Mouse (Mus musculus): ENCODE data around the gene Pdia5.

Pdia5 gene

DNA sequence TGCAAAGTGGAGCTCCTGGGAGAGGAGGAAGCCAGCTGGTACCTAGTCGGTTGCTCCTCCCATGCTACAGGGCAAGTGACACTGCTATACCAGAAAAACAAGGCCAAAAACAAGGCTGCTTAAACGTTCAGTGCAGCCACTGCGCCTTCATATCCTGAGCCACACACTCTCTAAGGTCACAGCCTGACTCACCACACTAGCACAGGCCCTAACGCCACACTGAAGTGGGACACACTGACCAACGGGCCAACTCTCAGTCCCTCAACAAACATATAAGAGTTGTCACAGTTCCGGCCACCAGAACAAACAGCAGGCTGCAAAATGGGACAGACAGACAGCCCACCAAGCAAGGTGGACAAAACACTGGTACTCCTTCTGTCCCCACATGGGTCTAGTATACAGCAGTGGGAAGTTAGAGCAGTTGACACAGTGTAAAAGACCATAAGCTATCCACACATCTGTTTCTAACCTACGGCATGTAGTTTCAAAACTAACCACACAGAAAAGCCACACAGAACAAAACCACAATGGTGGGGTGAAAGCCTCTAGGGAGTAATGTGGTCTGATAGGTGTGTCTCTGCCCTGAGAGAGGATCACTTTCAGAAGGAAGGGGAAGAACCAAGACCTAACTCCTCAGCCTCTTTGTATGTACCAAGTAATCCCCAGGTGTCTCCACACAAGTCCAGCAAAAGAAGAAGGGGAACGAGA is 6.0 kb downstream of the Pdia5 start:
- DNase-seq (ENCODE audit: low read depth, low spot score): no peak

GRCm38 (mm10) chr16:35484105-35484504 is 6.6 kb downstream of the Pdia5 start:
- DNase-seq (ENCODE audit: low read depth, low spot score): no peak

DNA sequence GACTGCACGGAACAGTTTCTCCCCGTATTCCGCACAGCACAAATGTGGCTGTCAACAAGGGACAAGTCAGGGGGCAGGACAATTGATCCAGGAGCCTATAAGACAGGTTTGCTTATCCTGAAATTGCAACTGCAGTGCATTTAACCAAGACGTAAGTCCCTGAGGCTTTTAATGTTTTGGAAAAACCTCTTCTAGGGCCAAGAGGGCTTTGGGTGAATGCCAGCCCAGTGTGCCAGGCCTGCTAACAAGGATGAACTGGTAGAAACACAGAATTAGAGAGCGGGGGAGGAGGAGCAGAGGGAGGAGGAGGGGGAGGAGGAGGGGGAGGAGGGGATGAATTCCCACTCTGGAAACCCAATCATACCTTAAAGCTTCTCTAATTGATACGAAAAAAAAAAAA is 11.4 kb downstream of the Pdia5 start:
- no peak for DNase-seq (ENCODE audit: low read depth, low spot score)

GRCm38 (mm10) chr16:35477273-35477672 is 13.4 kb downstream of the Pdia5 start:
- no peak for DNase-seq (ENCODE audit: low read depth, low spot score)

- no peak for DNase-seq (ENCODE audit: low read depth, low spot score)
Observed at GRCm38 (mm10) chr16:35472569-35473275, 18.0 kb downstream of the Pdia5 start.

DNA sequence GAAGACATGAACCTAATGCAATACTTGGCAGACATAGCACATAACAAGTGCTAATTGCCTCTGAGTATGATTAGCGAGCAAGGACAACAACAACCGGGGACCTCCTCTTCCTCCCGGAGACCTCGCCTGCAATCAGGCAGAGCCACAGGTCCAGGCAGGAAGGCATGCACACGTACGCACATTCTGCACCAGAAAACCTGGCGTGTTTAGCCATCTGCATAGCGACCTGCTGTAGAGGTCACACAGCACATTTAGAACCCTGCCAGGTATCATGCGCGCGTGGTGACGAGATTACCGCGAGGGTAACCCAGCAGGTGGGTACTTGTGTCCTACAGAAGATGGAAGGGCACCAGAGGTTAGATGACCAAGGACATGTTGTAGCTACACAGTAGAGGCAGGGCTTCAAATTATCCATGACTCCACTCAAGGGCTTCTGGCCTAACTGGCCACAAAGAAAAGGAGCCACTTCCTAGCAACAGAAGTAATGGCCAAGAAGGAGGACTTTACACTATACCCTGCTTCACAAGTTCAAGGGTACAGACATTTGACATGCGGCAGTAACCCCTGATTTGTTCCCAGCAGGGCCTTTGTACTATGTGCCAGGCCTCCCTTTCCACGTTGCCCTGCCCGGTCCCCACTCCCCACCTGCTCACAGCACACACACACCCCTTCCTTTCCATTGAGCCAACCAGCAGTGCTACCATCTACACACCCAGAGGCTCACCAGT is 18.7 kb downstream of the Pdia5 start:
- DNase-seq (ENCODE audit: low read depth, low spot score): no peak

DNA sequence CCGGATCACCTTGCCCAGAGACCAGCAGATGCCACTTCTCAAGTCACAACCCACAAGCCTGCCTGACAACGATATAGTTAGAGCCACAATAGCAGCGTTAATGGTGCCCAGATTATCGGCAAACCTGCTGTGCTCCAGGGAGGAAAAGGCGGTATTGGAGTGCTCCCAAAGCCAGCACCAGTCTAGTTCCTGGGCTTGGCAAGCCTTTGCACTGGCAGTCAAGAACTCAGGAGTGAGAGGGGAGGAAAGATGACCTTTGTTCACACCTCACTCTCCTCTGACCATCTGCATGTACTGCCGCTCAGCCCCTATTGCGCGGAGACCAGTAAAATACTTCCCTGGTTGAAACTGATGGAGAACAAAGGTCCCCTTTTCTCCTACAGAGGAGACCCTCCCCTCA is 19.7 kb downstream of the Pdia5 start:
- DNase-seq (ENCODE audit: low read depth, low spot score): no peak

DNA sequence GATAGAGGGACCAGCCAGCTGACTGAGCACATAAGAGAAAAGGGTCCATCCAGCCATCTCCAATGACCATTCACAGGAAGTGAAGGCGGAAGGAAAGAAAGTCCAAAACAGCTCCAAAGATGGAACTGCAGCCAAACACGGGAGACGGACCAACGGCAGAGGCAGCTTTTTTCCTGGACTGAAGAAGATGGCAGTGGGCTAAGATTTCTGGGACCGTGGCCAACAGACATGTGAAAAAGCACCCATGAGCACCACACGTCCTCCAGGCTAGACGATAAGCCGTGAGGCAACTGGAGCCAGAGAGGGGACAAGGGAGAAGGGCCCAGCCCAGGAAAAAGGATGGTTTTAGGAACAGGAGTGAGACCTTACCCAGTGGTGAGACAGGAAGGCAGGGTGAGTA is 20.6 kb downstream of the Pdia5 start:
- no peak for DNase-seq (ENCODE audit: low read depth, low spot score)

DNA sequence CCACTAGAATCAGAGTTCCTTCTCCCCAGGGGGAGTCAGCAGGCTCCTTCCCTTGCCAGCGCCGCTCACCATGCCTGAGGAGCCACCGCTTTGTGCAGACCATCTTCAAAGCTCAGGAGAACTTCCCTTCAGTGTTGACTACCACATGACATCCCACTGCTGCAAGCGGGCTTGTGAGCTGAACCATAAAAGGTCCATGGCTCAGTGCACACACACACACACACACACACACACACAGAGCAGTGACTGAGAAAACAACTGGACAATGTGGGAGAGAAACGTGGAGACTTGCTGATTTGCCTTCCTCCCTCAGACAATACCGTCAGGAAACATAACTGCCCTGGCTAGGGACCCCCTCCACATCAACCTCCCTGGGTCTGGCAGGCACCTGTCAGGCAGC is 21.7 kb downstream of the Pdia5 start:
- no peak for DNase-seq (ENCODE audit: low read depth, low spot score)

GRCm38 (mm10) chr16:35467044-35467443 is 23.6 kb downstream of the Pdia5 start:
- DNase-seq (ENCODE audit: low read depth, low spot score): no peak

- DNase-seq (ENCODE audit: low read depth, low spot score): no peak
Observed at GRCm38 (mm10) chr16:35465808-35466351, 24.8 kb downstream of the Pdia5 start.

- DNase-seq (ENCODE audit: low read depth, low spot score): no peak
Observed at GRCm38 (mm10) chr16:35464686-35465308, 25.9 kb downstream of the Pdia5 start.

DNA sequence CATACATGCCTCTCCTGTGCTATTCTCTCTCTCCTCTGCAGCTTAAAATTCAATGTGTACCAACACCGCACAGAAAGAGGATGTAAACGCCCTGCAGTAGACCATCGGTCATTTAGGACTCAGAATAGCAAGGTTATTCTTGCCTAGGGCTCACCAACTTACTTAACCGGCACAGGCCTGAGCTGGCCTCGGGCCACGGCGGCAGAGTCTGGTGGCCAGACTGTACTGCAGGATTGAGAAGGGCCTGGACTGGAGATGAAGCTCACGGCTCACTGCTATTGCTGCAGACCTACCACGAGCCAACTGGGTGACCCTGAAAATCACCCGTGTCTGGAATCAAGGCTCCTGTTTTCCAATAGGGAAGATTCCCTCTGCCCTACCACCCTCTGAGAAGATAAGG is 27.0 kb downstream of the Pdia5 start:
- no peak for DNase-seq (ENCODE audit: low read depth, low spot score)

DNA sequence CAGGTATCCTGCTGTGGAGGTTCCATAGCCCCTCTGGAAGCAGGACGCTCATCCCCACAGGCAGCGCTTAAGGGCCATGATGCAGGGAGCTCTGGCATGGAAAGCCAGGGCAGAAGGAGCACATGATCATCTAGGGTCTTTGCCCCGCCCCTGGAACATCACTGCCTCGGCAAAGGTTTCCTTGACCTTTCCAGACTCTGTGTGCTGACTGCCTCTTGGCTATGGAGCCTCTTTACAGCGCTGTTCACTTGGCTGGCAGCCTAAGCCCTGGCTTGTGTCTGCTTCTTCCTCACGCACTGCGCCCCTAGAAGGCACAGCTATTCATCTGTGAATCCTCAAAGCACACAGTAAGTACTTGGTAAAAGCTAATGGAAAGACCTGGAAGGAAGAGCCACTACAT is 27.7 kb downstream of the Pdia5 start:
- no peak for DNase-seq (ENCODE audit: low read depth, low spot score)

DNA sequence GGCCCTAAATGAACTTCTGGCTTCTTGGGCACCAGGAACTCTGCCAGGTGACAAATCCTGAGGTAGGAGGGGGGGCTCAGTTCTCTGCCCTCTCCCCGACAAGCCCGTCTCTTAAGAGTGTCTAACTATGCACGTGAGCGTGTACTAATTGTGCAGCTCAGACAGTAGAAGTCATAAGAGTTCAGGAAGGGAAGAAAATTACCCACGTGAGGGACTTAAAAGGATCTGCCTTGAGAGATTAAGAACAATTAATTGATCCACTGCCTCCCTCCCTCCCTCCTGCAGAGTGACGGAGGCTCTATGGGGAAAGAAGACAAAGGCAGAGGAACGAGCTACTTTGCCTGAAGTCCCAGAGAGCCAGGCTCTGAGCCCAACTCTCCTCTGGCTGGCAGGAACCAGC is 31.1 kb downstream of the Pdia5 start:
- DNase-seq (ENCODE audit: low read depth, low spot score): no peak

GRCm38 (mm10) chr16:35458297-35458696 is 32.4 kb downstream of the Pdia5 start:
- no peak for DNase-seq (ENCODE audit: low read depth, low spot score)

- DNase-seq (ENCODE audit: low read depth, low spot score): no peak
Observed at GRCm38 (mm10) chr16:35457488-35457887, 33.2 kb downstream of the Pdia5 start.

DNA sequence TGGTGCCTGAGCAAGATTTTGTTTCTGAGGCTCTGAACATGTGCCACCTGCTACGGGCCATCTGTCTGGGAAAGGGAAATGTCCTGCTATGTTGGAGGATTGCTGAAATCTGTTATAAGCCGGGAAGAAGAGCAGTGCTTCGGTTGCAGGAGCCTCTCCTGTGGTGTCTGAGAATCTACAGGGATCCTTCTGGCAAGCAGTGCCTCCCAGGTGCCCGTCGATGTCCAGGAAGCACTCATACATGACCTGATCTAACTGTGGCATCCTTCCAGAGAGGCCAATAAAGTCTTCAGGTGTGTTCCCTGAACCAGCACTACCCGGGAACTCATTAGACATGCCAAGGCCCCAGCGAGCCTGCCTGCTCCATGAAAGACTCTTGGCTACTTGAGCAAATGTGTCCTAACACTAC is 33.7 kb downstream of the Pdia5 start:
- no peak for DNase-seq (ENCODE audit: low read depth, low spot score)

- DNase-seq (ENCODE audit: low read depth, low spot score): no peak
Observed at GRCm38 (mm10) chr16:35456305-35456704, 34.4 kb downstream of the Pdia5 start.

GRCm38 (mm10) chr16:35455822-35456221 is 34.9 kb downstream of the Pdia5 start:
- no peak for DNase-seq (ENCODE audit: low read depth, low spot score)

DNA sequence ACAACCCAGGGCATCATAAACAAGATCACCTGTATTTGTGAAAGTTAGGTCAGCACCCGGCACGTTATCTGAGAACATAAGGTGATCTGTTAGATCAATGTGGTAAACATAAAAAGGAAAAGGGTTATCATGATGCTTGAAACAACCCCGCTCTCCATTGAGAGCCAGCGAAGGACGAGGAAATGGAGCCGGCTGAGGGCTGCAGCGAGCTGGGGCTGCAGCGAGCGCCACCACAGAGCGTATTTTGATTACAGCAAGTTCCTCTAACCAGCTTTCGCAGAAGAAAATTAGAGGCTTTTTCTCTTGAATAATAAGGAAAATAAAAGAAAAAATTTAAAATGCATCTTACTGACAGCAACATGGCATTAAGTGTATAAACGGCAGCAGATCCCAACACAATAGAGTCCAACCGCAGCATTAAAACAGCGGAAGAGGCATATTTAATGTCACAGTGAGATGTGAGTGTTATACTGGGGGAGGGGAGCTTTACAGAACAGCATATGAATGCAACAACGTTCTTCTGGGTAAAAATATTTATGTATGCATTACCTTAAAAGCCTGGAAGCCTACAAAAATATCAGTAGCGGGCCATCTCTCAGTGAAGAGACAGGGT is 40.5 kb downstream of the Pdia5 start:
- DNase-seq (ENCODE audit: low read depth, low spot score): no peak

GRCm38 (mm10) chr16:35442026-35442415 is 48.7 kb downstream of the Pdia5 start:
- DNase-seq (ENCODE audit: low read depth, low spot score): no peak
